Mouse (Mus musculus) ovary, postnatal 14 days (tissue): ENCODE data around the gene Pf4.

Source experiments
- DNase-seq: peaks from one replicate; pipeline ENCODE4 v3.0.0; 2022; ENCODE audit warnings: low spot score

The Pf4 gene

DNA sequence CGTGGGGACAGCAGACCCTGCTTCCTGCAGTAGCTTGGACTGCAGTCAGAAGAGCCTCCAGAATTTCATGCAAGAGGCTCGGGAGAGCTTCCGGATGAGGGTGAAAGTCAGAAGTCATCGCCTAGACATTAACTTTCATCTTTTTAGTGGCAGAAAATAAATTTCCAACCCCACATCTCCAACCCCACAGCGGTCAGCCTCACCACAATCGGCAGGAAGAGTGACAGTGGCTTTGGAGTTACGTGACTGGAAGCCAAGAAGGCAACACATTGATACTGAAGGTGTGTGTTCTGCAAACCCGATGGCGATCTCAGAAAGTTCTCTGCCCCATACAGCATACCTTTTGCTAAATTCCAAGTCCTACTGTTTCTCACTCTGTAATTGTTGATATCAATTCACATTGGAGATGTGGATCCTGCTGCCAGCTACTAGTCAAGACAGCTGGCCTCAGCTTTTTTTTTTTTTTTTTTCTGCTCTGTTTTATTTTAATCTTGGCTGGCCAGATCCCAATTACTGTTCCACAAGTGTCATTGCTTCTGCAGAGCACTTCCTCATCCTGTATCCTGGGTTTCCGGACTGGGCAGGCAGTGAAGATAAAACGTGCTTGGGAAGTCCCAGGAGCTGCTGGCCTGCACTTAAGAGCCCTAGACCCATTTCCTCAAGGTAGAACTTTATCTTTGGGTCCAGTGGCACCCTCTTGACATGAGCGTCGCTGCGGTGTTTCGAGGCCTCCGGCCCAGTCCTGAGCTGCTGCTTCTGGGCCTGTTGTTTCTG is at the start of gene Pf4:
Pf4 (plus strand) TSS at position 556 of the 774 bp plus-strand sequence.
- no peak for DNase-seq

- no peak for DNase-seq
Measured at GRCm38 (mm10) chr5:90722656-90723055, 49.6 kb upstream of the Pf4 start.

DNA sequence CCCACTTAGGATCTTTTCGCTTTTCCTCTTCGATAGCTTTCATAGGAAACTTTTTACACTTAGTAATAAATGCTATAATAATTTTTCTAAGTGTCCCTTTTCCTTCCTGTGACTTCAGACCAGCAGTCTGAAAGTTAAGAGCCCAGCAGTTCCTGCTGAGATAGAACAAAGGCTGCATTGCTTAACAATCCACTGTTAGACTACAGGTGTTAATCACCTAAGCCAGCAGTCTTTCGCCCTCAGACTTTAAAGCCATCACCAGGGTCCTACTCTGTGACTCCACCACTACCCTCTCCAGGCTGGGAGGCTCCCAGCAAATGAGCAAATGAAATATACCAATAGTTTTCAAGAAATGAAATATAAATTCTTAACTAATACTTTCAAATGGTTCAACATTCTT is 44.0 kb upstream of the Pf4 start:
- DNase-seq, result no peak

GRCm38 (mm10) chr5:90731480-90731879 is 40.8 kb upstream of the Pf4 start:
- DNase-seq, result no peak

- DNase-seq, result no peak
Measured at GRCm38 (mm10) chr5:90742029-90742428, 30.2 kb upstream of the Pf4 start.

DNA sequence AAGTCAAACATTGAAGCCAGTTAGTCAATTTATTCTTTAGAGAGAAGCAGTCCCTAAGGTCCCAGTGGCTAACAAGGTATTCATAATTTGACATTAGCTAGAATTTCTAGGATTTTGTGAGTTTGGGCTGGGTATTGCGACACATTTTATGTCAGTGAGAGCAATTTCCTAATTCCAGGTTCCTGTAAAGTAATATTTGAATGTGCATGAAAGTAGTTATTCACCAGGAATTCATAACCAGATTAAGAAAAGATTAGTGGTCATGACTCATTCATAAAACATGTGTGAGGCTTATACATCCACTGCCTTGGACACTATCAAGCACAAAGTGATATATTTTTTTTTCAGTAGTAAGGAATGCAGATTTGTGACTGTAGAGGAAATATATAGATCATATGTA is 18.3 kb upstream of the Pf4 start:
- DNase-seq, result no peak

DNA sequence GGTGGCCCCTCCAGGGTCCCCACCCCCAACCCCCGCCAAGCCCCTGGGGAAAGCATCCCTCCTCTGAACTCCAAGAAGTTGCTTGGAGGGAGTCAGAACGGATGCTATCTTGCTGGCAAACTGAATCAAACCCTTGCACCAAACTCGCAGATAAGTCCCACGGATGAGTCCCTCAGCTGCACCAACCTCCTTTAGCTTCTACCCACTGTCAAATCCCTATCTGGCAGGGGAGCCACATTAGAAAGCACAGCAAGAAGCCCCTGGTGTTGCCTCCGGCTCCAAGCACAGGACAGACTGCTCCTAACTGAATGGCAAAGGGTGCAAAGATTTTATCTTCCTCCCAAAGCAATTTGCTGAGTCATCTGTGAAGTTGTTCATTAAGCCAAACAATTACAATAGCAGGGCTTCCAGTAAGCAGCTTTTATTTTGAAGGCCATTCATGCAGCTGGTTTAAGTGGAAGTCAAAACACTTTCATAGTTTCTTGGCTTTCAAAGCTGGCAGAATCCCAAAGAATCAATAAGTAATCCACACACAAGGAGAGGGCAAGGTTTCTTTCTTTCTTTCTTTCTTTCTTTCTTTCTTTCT is 14.1 kb upstream of the Pf4 start:
- peak; percentile 9 for DNase-seq

DNA sequence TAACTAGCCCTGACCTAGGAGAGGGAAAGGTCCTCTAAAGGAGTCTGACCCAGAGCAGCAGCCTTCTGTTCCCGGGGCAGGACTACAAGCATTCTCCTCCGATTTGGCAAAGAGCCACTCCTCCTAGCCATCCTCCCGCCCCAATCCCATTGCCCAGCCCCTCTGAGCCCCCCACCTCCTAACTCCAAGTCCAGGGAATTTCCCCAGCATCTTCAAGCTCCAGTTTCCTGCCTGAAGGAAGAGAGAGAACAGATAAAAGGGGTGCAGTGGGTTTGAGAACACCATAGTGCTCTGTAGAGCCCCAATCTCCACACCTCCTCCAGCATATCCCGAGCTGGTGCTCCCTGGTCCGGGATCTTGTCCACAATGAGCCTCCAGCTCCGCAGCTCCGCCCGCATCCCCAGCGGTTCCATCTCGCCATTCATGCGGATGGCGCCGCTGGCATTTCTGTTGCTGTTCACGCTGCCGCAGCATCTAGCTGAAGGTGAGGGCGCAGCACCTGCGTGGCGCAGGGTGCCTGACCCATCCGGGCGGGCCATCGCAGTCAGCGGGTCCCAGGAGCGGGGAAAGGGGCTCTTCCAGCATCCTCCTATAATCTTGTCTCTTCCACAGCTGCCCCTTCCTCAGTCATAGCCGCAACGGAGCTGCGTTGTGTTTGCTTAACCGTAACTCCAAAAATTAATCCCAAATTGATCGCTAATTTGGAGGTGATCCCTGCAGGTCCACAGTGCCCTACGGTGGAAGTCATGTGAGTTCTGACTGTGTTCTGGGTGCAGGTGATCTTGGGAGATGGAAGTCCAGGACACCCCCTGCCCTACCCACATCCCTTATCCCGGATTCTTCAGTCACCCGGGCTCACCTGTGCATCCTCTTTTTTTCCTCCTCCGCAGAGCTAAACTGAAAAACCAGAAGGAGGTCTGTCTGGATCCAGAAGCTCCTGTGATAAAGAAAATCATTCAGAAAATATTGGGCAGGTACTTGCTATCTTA is 12.9 kb upstream of the Pf4 start, which contains the start of gene Cxcl5:
Cxcl5 (plus strand) TSS at position 284 of the 989 bp plus-strand sequence.
- DNase-seq, result peak; percentile 8

DNA sequence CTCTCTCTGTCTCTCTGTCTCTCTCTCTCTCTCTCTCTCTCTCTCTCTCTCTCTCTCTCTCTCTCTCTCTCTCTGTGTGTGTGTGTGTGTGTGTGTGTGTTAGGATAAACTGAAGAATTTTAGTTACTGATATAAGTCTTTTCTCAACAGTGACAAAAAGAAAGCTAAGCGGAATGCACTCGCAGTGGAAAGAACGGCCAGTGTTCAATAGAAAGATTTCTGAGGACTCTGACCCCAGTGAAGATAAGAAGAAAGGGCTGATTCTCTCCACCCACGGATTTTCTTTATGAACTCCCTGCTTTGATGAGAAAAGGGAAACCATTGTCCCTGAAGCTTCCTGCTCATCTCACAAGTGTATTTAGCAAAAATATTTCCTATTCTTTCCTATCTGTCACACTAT is 11.9 kb upstream of the Pf4 start:
- DNase-seq, result no peak

- no peak for DNase-seq
Measured at GRCm38 (mm10) chr5:90760844-90761243, 11.4 kb upstream of the Pf4 start.

- DNase-seq, result no peak
Measured at GRCm38 (mm10) chr5:90761834-90762233, 10.4 kb upstream of the Pf4 start.

DNA sequence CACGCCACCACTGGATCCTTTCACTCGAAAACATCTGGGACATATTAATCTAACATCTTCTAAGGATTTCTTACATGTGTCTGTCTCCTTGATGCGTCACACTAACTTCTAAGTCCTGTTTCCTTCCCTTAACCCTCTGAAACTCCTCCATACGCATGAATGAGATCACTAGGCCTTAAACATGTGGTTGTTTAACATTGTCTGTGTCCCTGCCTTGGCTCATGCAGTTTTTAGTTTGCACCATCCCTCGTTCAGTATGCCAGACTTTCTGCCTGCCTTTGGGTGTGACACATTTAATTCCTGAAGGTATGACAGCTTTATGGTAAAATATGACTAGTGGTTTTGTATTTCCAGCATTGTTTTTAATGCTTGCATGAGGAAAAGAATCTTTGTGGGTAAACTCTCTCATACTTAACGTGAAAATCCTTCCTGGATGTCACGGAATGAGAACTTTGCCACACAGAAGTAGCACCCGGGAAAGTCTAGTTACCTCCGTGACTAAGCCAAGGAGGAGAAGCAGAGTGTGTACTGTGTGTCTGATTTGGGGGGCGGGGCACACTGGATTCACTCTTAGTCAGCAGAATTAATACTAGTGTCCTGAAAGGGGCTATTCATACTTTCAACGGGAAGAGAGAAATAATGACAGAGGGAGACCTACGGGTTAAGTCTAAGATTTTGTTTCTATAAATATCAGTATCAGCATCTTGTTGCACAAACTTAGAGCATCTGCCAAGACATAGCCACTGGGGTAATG is 8.1 kb upstream of the Pf4 start:
- DNase-seq, result no peak

DNA sequence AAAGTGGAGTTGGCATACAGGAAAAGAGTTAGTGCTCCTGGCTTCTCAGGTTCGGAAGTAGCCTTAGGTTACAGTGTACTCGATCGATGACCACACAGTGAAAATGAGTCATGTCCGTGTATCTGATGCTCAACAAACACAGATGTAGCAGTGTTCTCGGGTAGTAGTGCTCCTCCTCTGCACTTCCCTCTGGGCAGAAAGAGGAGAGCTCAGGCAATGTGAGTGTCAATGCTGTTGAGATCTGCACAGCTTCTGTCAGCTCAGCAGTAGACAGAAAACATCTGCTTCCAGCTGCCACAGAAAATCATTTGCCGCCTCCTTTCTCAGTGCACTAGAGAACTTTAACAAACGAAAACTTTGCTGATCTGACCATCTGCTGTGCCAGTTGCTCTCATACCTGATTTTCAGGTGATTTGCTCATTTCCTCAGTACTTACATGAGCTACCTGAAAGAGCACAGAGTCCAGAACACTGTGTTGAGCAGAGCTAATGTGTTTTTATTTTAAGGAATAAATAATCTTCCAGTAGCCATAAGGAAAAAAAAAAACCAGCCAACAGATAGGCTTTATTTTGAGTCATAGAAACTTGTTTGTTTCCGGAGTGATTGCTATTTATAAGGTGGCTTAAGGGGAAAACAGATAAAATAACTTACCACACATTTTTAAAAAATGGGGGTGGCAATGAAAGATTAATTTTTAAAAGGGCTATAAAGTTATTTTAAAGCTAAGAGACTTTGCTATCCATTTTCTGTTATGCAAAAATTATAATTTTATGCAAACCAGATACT is 6.2 kb upstream of the Pf4 start:
- no peak for DNase-seq

- DNase-seq, result no peak
Measured at GRCm38 (mm10) chr5:90768218-90768617, 4.0 kb upstream of the Pf4 start, which contains the start of gene Ppbp. Gene Ppbp, plus strand, starts transcription at chr5:90768518.

DNA sequence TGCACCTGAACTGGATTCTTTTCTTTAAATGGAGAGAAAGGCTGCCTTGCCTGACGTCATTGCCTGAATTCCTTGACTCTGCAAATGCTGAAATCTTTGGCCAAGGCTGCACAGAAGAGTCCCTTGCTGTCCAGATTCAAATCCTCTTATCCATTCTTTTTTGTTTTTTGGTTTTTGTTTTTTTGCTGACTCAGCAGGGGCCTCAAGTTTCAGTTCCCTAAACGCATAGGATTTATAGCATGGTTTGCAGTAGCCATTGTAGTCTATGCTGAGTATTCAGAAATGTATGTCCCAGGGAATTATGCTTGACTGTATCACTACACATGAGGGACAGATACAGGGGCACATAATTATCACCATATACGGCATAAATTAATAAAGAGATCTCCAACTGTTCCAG is 866 bp upstream of the Pf4 start:
- no peak for DNase-seq

DNA sequence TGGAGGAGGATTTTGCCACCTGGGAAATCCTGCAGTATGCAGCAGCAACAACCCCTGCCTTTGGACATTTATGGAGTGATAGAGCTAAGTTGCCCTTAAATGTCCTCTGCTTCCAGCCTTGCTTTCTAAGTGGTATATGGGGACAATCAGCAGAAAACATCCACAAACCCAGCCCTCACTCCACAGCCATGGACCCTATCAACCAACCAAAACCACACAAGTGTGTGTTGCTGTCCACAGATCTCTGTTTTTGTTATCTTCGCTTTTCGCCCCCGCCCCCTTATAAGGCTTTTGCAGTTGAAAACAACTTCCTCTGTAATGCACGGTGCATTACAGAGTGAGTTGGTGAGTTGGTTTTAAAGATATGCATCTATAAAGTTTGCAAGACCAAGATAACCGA is 3.3 kb downstream of the Pf4 start:
- DNase-seq, result no peak

DNA sequence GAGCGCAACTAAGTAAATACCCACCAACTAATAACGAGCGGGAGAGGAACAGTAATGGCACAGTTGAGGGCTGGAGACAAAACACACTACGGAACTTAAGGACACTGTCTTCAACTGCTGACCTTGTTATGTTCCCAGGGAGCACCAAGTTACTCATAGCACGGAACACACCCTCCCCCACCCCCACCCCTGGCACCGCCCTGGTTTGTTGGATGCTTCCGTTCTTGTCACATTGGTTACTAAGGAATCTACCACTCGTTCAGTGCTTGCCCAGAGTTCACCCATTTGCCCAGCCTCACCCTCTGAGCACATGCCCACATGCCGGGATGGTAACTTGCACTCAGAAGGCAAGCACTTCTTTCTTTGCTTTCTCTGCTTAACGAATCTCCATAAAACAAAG is 5.4 kb downstream of the Pf4 start:
- DNase-seq, result no peak

- DNase-seq, result no peak
Measured at GRCm38 (mm10) chr5:90778856-90779255, 6.6 kb downstream of the Pf4 start.

DNA sequence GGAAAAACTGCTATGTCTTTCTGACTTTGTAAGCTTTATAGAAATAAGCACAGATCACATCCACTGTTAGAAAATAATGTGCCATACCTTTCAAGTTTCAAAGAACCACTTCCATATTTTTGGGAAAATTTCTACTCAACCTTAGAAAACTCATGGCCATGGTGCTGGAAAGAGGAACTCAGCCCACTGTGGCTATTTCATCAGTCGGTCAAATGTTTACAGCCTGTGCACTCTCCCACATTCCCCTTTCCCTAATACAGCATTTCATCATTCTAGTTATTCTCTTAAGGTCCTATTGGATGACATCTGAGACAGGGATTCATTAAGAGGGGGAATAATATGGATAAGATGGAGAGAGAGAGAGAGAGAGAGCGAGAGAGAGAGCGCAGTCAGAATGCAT is 11.5 kb downstream of the Pf4 start:
- no peak for DNase-seq

GRCm38 (mm10) chr5:90785659-90786588 is 13.7 kb downstream of the Pf4 start, which contains the start of gene Cxcl3:
Gene Cxcl3, plus strand, starts transcription at chr5:90786103.
- peak; percentile 21 for DNase-seq
